Mouse (Mus musculus): Measurements from ENCODE around the gene Ccdc162.

The Ccdc162 gene

DNA sequence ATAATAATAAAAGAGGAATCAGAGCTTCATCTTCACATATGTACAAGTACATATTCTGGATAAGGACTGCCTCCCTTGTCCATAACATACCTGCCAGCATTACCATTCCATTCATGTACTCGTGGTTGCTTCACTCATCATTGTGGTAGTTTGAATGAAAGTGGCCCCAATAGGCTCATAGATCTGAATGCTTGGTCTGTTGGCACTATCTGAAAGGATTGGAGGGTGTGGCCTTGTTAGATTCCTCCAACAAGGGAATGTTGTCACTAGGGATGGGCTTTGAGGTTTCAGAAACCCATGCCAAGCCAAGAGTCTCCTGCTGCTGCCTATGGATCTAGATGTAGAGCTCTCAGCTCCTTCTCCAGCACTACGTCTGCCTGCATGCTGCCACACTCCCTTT lies 180.4 kb downstream of the Ccdc162 start:
- DNase-seq: no peak

- no peak for DNase-seq
These were observed 186.5 kb downstream of the Ccdc162 start for GRCm38 (mm10) chr10:41529972-41530371.

DNA sequence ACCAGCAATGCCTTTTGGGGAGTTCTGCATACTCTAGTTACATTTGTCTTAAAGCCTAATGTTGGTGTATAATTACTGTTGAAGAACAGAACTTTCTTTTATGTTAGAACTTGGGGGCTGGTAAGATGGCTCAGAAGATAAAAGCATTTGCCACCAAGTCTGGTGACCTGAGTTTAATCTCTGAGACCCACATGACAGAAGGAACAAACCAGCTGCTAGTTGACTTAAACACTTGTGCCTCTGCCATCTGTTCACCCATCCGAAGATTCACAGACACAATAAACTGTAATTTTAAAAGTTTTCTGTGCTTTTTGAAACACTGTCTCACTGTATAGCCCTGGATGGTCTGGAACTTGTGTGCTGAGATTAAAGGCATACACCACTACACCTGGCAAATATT lies 190.7 kb downstream of the Ccdc162 start:
- no peak for DNase-seq

GRCm38 (mm10) chr10:41523386-41523785 lies 193.0 kb downstream of the Ccdc162 start:
- no peak for DNase-seq

- DNase-seq: no peak
These were observed 196.1 kb downstream of the Ccdc162 start for GRCm38 (mm10) chr10:41520410-41520673.

DNA sequence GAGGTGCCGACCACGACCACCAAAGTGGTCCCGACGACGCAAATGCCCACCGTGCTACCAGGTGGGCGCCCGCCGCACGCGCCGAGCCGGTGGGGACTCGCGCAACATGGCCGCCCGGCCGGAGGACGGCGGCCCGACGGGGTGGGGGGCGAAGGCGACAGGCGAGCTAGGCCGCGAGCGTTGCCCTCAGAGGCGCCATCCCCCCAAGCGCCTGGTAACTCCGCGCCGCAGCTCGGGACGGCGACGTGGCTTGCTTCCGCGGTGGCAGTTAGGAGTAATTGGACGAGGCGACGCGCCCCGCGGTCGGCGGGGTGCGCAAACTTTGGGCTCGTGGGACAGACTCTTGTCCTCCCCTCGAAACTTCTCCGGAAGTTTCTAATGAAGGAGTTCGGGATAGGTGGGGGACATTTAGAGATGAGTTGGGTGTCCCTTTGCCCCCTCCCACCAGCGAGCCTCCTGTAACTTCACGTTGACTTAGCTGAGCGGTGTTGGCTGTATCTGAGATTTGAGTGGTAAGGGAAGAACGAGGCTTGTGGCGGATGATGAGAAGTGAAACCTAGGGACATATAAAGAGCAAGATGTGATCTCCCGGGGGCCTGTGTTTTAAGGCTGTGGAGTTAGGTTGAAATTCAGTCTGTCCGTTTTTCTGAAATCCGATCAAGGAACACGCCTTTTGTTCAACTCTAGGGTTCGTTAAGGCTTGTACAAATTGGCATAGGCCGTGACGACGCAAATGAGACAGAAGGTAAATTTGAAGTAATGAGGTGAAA lies 196.6 kb downstream of the Ccdc162 start:
- DNase-seq: no peak

- peak; percentile 95 for DNase-seq
These were observed 197.3 kb downstream of the Ccdc162 start, which contains the start of gene Cd164 for GRCm38 (mm10) chr10:41518981-41519618. Gene Cd164 (plus strand): TSS chr10:41519414.

GRCm38 (mm10) chr10:41518508-41518980 lies 197.9 kb downstream of the Ccdc162 start:
- peak; percentile 81 for DNase-seq

DNA sequence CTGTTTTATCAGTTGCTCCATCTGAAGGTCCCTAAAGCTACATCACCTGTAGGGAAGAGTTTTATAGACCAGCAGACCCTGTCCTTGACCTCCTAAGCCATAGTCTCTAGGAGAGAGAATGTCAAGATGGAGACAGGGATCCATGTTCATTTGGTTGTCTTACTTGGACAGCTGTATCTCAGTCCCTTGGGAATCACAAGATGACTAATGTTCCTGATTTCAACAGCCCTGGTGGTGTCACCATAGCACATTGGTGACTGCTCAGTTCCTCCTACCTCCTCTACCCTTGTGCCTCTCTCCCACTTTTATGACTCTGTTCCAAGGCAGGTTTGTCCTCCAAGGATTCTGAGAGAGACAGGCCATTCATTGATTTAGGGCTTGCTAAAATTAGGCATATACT lies 201.5 kb downstream of the Ccdc162 start:
- DNase-seq: no peak

GRCm38 (mm10) chr10:41514301-41514700 lies 202.1 kb downstream of the Ccdc162 start:
- no peak for DNase-seq

GRCm38 (mm10) chr10:41509160-41509559 lies 207.3 kb downstream of the Ccdc162 start:
- no peak for DNase-seq

GRCm38 (mm10) chr10:41505446-41505845 lies 211.0 kb downstream of the Ccdc162 start:
- peak; percentile 80 for DNase-seq

- no peak for DNase-seq
These were observed 211.4 kb downstream of the Ccdc162 start for GRCm38 (mm10) chr10:41504996-41505395.

GRCm38 (mm10) chr10:41500941-41501340 lies 215.5 kb downstream of the Ccdc162 start:
- DNase-seq: peak; percentile 27

DNA sequence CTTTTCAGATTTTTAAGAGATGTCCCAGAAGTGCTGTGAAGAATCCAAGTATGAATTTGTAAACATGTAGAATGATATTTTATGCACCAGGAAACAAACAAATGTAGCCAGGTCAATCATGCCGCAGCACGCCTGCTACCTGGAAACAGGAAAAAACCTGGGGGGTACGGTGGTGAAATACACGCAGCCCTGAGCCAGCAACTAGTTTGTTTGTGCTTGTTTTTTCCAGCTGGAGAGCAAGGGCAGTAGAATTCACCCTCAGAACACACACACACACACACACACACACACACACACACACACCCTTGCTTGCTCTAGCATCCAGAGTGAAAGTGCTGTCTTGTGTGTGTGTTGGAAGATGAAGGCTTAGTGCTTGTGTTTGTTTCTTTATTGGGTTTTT lies 225.3 kb downstream of the Ccdc162 start:
- no peak for DNase-seq

GRCm38 (mm10) chr10:41490518-41490873 lies 225.9 kb downstream of the Ccdc162 start:
- no peak for DNase-seq

DNA sequence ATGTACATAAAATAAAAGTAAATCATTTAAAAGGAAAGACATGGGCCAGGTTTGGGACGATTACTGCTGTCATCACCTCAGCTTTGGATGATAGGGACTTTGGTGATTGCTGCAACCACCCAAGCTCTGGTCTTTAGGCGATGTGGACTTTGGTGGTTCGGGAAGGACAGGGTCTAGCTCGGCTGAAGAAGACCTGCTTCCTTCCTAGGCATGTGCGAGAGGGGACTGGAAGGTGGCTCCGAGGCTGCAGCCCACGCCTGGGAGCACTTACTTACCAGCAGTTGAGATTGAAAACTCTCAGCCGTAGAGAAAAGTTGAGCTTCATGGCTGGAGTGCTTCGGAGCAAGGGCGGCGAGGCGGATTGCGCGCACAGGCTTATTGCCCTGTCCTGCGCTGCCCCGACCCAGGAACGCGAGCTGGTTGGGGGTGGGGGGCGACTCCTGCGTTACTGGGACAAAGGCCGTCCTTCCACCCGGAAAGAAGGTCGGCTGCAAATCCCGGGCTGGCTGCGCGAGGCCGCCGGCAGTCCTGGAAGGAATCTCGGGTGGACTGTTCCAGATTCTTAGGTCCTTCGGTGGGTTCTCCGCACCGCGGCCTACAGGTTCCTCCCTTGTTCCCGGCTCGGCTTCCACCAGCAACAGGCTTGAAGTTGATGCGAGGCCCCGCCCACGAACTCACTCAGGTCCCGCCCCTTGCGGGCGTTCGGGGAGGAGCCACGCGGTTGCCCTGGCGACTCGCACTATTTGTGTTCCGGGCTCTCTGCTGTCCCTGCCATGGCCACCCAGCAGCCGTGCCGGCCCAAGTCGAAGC lies 226.5 kb downstream of the Ccdc162 start, which contains the start of the genes Smpd2 and Ppil6:
Gene Smpd2 (minus strand): TSS at position 662 of the 810 bp plus-strand sequence.
Gene Ppil6 (plus strand): TSS at position 732 of the 810 bp plus-strand sequence.
- peak; percentile 91 for DNase-seq

DNA sequence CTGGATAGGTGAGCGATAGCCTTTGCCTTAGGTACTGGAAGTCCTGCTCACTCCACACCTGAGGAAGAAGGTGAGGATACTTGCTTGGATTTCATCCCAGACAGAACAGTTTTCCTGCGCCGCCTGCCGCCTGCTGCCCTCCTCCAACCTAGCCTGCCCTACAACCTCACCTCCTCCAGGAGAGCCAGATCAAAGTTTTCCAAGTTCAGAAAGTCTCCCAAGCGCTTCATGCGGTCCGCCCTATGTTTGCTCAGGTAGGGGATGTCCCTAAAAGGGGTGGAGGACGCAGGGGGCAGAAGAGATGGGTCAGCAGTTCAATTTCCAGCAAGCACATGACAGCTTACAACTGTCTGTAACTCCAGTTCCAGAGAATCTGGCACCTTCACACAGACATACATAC lies 227.1 kb downstream of the Ccdc162 start:
- DNase-seq: no peak

DNA sequence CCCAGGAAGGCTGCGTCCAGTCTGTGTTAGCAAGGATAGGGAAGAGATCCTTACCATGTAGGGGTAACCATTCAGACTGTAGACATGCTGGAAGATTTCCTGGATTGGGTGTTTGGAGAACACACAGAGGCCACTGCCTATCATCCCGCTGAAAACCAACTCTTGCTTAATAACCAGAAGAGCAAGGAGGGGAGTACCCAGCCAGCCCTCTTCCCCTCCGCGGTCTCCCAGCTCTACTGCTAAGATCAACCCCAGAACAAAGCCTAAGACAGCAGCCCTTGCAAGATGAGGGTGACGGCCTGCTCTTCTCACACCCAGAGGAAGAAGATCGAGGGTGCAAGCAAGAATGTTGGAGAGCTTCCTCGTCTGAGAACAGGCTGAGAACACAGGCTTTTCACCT lies 227.6 kb downstream of the Ccdc162 start:
- no peak for DNase-seq

All from cerebellum, adult 11-12 months (tissue).